Mouse (Mus musculus): ENCODE data around the gene Npcd.

The Npcd gene

DNA sequence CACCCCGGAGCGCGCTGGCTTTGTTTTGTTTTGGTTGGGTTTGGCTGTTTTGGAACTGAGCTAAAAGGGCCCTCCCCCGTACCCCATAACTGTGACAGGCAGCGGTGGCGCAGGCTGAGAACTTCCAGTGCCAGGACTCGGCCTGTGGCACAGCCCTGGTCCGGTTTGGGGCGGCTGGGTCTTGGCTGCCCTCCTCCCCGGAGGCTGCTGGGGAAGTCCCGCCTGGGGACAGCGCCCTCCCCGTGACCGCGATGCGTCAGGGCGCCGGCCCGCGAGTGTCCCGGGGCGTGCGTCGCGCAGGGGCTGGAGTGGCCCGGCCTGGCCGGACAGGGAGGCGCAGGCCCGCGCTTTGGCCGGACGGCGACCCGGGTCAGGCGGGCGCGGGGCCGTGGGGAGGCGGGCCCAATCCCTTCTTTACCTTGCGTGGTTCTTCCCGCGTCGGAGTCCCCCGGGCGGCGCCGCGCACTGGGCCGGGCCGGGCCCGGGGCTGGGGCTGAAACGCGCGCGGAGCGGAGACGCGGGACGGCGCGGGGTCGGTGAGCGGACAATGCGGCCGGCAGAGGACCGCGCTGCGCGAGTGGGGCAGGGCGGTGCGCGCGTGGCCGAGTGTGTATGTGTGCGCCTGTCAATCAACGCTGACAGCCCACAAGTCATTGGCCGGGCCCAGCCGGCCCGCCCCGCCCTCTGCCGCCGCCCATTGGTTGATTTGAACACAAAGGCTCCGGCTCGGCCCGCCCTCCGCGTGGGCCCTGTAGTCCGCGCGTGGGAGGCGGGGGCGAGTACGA, 91.9 kb downstream of the Npcd start, which contains the start of gene Sun2:
Gene Sun2, minus strand, starts transcription at position 616 of the 785 bp plus-strand sequence.
- DNase-seq (ENCODE audit: low spot score in 2 of 2): peak; percentile 86 to 93

DNA sequence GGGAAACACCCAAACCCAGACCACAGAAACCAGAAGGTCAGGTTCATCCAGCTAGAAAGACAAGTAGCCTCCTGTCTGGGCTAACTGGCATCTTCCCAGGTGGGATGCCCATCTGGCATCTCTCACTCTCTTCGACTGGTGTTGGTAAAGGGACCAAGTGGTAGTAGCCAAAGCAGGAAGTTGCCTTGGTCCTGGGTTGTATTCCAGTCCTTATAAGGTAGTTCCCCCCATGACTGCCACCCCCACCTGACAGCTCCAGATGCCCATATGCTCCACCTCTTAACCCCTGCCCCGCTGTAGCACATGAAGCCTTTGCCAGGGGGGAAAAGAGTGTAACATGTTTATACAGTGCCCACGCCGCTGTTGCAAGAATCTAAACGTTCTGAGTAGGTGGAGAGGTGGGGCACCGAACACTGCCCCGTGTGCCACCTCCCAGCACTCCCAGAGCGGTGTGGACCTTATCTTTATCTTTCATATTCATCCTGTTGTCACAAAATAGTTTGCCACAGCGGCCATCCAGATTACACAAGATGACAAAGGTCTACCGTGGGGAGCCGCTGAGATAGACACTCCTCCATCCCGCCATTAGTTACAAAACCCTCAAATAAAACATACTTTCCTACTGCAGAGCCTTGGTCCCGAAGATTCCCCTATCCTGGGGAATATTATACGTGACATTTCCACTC, 92.7 kb downstream of the Npcd start:
- DNase-seq (ENCODE audit: low spot score in 2 of 2): no peak

DNA sequence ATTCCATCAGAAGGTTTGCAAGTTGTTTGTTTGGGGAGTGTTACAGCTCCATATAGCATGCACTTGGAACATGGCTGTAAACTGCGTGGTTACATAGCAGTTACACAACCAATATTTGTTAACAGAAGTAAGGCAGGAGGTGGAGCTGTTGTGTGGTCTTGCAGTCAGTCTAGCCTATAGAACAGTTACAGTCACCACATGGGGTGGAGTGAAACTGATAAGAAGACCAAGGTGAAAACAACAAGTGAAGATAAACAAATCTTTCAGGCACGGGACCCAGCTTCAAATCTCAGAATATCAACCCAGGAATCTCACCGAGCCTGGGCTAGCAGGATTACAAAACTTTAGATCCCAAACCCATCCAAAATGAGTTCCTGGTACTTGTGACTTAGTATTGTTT, 93.3 kb downstream of the Npcd start:
- no peak for DNase-seq (ENCODE audit: low spot score in 2 of 2)
